Mouse (Mus musculus) forebrain, embryonic 16.5 days (tissue): ENCODE data around the gene Wdr3. TPM values are rescaled to one million over a fixed set of nuclear protein-coding genes. Genes with fewer than 3 reads are reported as not detected.

ENCODE experiments used
- ATAC-seq: fragments of 200-750 bp; cut with Nextera tagmentation; 2 replicates; pipeline ENCODE4 v1.8.0; 2017; ENCODE audit warnings: mild to moderate bottlenecking, moderate library complexity
- H3K27ac ChIP-seq: fragments of 300-500 bp; sonication (generic); 2 replicates; pipeline ENCODE4 v1.5.1; 2014; ENCODE audit warnings: low read length, control low read depth
- H3K27me3 ChIP-seq: fragments of 300-500 bp; sonication (generic); replicated peaks from 2 replicates; pipeline ENCODE4 v1.6.1; 2014; ENCODE audit warnings: low read length; ENCODE audit not compliant: control insufficient read depth, insufficient read depth
- H3K36me3 ChIP-seq: fragments of 300-500 bp; sonication (generic); 2 replicates; pipeline ENCODE4 v1.6.1; 2014; ENCODE audit not compliant: control insufficient read depth, insufficient read depth
- H3K4me1 ChIP-seq: fragments of 300-500 bp; sonication (generic); replicated peaks from 2 replicates; pipeline ENCODE4 v1.6.1; 2014; ENCODE audit warnings: low read length; ENCODE audit not compliant: control insufficient read depth, insufficient read depth
- H3K4me2 ChIP-seq: fragments of 300-500 bp; sonication (generic); 2 replicates; pipeline ENCODE4 v1.6.1; 2014; ENCODE audit warnings: mild to moderate bottlenecking, low read length, control low read depth
- H3K4me3 ChIP-seq: fragments of 300-500 bp; sonication (generic); replicated peaks from 2 replicates; pipeline ENCODE4 v1.5.1; 2014; ENCODE audit warnings: mild to moderate bottlenecking, low read length, control low read depth
- H3K9ac ChIP-seq: fragments of 300-500 bp; sonication (generic); replicated peaks from 2 replicates; pipeline ENCODE4 v1.6.1; 2014; ENCODE audit warnings: low read depth, low read length, control low read depth
- H3K9me3 ChIP-seq: fragments of 300-500 bp; sonication (generic); 2 replicates; pipeline ENCODE4 v1.6.1; 2016; ENCODE audit warnings: low read length; ENCODE audit not compliant: control insufficient read depth
- WGBS: fragments of 180-500 bp; shearing (Covaris S2); extraction: QIAGEN DNeasy Blood & Tissue Kit; methylation state at CpG from one replicate; pipeline ENCODE4 v1.1.7; 2014; 5-methylcytosine and 5-hydroxymethylcytosine counted together
- polyA plus RNA-seq: library from polyadenylated mRNA; unstranded; fragments of >200 nt; fragmentation: Nextera tagmentation; extraction: Ambion mirVana; gene quantifications from 2 replicates; pipeline ENCODE4 v1.2.1, GENCODE M21; 2015

The Wdr3 gene
- polyA plus RNA-seq = 53.3 and 64.6 TPM in 2 replicates

- Histone ChIP-seq H3K4me3 (peak within 1 kb of the TSS; percentile 93), H3K9me3 (no peaks in the 10 kb centered on the region), H3K27ac (peak within 1 kb of the TSS; percentile 95), H3K27me3 (no peaks in the 10 kb centered on the region), H3K9ac (peak within 1 kb of the TSS; percentile 95), H3K4me2 (peak within 1 kb of the TSS; percentile 80), H3K36me3 (peaks cover 2% of the 10 kb centered on the region; the same call in 1 of the 2 replicates), H3K4me1 (peaks cover 15% of the 10 kb centered on the region)
- ATAC-seq = peak; percentile 99
- WGBS = under 1% methylated on average over 55 of the region's 55 CpGs
Measured at GRCm38 (mm10) chr3:100162315-100163105, at the start of gene Wdr3, which contains the start of gene Gdap2. Gene Wdr3 (minus strand): TSS chr3:100162407. Gene Gdap2 (plus strand): TSS chr3:100162381.

- H3K4me3 ChIP-seq = no peak overlapping the region
Measured at GRCm38 (mm10) chr3:100206973-100207372, 44.8 kb upstream of the Wdr3 start.

DNA sequence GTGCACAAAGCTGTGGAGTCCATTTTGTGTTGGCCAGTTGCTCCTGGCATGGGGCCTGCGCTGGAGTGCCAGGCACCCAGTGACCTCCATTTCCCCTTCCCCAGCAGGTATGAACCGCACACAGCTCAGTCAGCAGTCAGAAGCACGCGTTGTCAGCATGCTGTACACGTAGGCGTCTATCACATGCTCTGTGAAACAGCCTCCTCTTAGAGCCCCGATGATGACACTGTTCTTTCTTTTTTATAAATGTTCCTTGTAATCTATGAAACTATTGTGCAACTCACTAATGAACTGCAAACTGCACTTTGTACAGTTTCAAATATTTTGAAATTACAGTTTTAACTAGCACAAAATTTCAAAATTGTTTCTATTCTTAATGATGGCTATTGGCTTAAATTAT is 39.3 kb upstream of the Wdr3 start:
- H3K4me3 ChIP-seq = no peak overlapping the region
- WGBS = 94% methylated on average over 7 of the region's 7 CpGs
- no peaks in the 10 kb centered on the region for H3K4me1 ChIP-seq
- H3K27ac ChIP-seq = no peak overlapping the region
- H3K27me3 ChIP-seq = no peaks in the 10 kb centered on the region
- no peak overlapping the region for H3K9ac ChIP-seq
- no peaks in the 10 kb centered on the region for H3K9me3 ChIP-seq
- no peak overlapping the region for H3K4me2 ChIP-seq
- no peak for ATAC-seq
- H3K36me3 ChIP-seq = peaks cover 34% of the 10 kb centered on the region

More at GRCm38 (mm10) chr3:100206973-100207372, 44.8 kb upstream of the Wdr3 start:
- Histone ChIP-seq H3K4me1 (no peaks in the 10 kb centered on the region), H3K9me3 (no peaks in the 10 kb centered on the region), H3K9ac (no peak overlapping the region), H3K27ac (no peak overlapping the region), H3K36me3 (peaks cover 25% of the 10 kb centered on the region), H3K27me3 (no peaks in the 10 kb centered on the region), H3K4me2 (no peak overlapping the region)
- 55% methylated on average over 1 of the region's 1 CpGs for WGBS
- no peak for ATAC-seq

- ATAC-seq = no peak
- WGBS = 81% methylated on average over 5 of the region's 5 CpGs
- peaks cover 18% of the 10 kb centered on the region for H3K36me3 ChIP-seq
Measured at GRCm38 (mm10) chr3:100194210-100194609, 32.0 kb upstream of the Wdr3 start.

DNA sequence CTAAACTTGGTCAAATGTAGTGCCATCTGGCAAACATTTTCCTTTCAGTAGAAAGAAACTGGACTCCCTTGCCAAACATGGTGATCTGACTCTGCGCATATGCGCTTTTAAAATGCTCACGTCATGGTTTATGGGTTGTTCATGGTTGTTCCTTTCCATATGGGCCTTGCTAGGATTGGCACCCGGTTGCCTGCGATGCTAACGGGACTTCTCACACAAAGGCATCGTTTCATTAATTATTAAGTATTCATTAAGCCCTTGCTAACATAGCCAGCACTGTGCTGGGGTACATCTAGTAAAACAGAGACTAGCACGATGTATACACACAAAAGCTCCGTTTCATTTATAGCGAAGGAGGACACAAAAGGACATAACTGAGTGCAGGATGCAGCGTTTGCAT is 27.7 kb upstream of the Wdr3 start:
- Histone ChIP-seq H3K4me1 (no peaks in the 10 kb centered on the region), H3K4me2 (no peak overlapping the region), H3K9ac (no peak overlapping the region), H3K27me3 (no peaks in the 10 kb centered on the region), H3K36me3 (peaks cover 16% of the 10 kb centered on the region), H3K27ac (no peak overlapping the region), H3K4me3 (no peak overlapping the region), H3K9me3 (no peaks in the 10 kb centered on the region)
- peak; percentile 40; the same call in 1 of the 2 replicates for ATAC-seq
- 61% methylated on average over 11 of the region's 11 CpGs for WGBS

More at GRCm38 (mm10) chr3:100194210-100194609, 32.0 kb upstream of the Wdr3 start:
- H3K27ac ChIP-seq = no peak overlapping the region
- H3K4me1 ChIP-seq = no peaks in the 10 kb centered on the region
- no peaks in the 10 kb centered on the region for H3K27me3 ChIP-seq
- no peak overlapping the region for H3K4me3 ChIP-seq
- no peak overlapping the region for H3K4me2 ChIP-seq
- H3K9me3 ChIP-seq = no peaks in the 10 kb centered on the region
- no peak overlapping the region for H3K9ac ChIP-seq

DNA sequence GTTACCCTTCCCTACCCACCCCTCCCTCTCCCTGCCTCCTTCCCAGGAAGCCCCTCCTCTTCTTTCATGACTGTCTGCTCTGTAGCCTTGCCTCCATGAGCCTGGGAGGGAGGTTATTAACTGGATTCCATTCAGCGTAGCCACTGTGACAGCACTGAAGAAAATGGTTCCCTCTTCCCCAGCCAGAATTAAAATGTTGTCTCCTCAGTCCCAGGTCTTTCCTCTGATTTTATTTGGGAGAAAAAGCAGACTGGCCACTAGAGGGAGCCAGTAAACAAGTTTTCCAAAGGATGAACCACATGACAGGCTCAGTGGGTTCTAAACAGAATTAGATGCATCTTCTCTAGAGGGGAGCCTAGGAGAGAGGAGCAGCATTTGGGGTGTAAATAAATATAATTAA is 27.2 kb upstream of the Wdr3 start:
- no peak overlapping the region for H3K4me2 ChIP-seq
- H3K4me3 ChIP-seq = no peak overlapping the region
- 31% methylated on average over 1 of the region's 1 CpGs for WGBS
- H3K9ac ChIP-seq = no peak overlapping the region
- no peaks in the 10 kb centered on the region for H3K9me3 ChIP-seq
- H3K27me3 ChIP-seq = no peaks in the 10 kb centered on the region
- peak; percentile 83 for ATAC-seq
- peaks cover 14% of the 10 kb centered on the region for H3K36me3 ChIP-seq
- H3K4me1 ChIP-seq = no peaks in the 10 kb centered on the region
- no peak overlapping the region for H3K27ac ChIP-seq

GRCm38 (mm10) chr3:100180471-100180870 is 18.3 kb upstream of the Wdr3 start:
- no peaks in the 10 kb centered on the region for H3K4me1 ChIP-seq
- H3K4me3 ChIP-seq = no peak overlapping the region
- no peak for ATAC-seq
- no peak overlapping the region for H3K4me2 ChIP-seq
- no peak overlapping the region for H3K9ac ChIP-seq
- H3K9me3 ChIP-seq = no peaks in the 10 kb centered on the region
- H3K27ac ChIP-seq = no peak overlapping the region
- no peaks in the 10 kb centered on the region for H3K27me3 ChIP-seq
- H3K36me3 ChIP-seq = peaks cover 37% of the 10 kb centered on the region
- WGBS = 91% methylated on average over 3 of the region's 3 CpGs

GRCm38 (mm10) chr3:100176031-100176430 is 13.8 kb upstream of the Wdr3 start:
- no peaks in the 10 kb centered on the region for H3K27me3 ChIP-seq
- no peak overlapping the region for H3K9ac ChIP-seq
- peaks cover 48% of the 10 kb centered on the region for H3K36me3 ChIP-seq
- no peaks in the 10 kb centered on the region for H3K4me1 ChIP-seq
- no peak for ATAC-seq
- no peak overlapping the region for H3K4me3 ChIP-seq
- no peaks in the 10 kb centered on the region for H3K9me3 ChIP-seq
- H3K27ac ChIP-seq = no peak overlapping the region
- H3K4me2 ChIP-seq = no peak overlapping the region
- 95% methylated on average over 2 of the region's 2 CpGs for WGBS

DNA sequence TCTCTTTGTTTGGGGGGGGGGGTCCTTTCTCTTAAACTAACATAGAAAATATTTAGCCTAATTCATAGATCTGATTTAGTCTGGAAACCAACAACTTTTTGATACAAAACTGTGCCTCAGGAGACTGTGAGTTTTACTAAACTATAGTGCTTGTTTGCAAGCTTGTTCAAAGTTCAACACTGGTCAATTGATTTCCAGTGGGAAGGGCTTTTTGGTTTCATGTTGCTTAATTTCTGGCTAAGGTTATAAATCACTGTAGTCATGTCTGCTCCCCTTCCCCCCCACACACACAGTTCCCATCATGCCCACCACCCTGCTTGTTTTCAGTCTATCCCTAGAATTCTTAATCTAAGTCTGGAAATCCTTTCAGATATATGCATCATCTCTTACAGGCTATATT is 2.8 kb upstream of the Wdr3 start:
- H3K4me1 ChIP-seq = peaks cover 15% of the 10 kb centered on the region

More for the DNA sequence above, 2.8 kb upstream of the Wdr3 start:
- no peak overlapping the region for H3K9ac ChIP-seq
- no peak overlapping the region for H3K4me3 ChIP-seq
- H3K9me3 ChIP-seq = no peaks in the 10 kb centered on the region
- H3K27ac ChIP-seq = no peak overlapping the region
- no peak overlapping the region for H3K4me2 ChIP-seq
- H3K27me3 ChIP-seq = no peaks in the 10 kb centered on the region
- ATAC-seq = no peak
- no peaks in the 10 kb centered on the region; the same call in 1 of the 2 replicates for H3K36me3 ChIP-seq
